Mouse (Mus musculus) olfactory bulb, adult 2 months (tissue): ENCODE results near the gene Sema5a.

Source experiments
- CTCF ChIP-seq: fragments of 200-500 bp; IDR thresholded peaks from 2 replicates; pipeline ENCODE4 v1.5.1; 2012; ENCODE audit warnings: low read depth, mild to moderate bottlenecking, low read length, moderate library complexity; ENCODE audit not compliant: insufficient read depth
- POLR2A ChIP-seq: fragments of 200-500 bp; IDR thresholded peaks from 2 replicates; pipeline ENCODE4 v1.6.1; 2012; ENCODE audit warnings: mild to moderate bottlenecking, low read depth, low read length, moderate library complexity; ENCODE audit not compliant: insufficient read depth

DNA sequence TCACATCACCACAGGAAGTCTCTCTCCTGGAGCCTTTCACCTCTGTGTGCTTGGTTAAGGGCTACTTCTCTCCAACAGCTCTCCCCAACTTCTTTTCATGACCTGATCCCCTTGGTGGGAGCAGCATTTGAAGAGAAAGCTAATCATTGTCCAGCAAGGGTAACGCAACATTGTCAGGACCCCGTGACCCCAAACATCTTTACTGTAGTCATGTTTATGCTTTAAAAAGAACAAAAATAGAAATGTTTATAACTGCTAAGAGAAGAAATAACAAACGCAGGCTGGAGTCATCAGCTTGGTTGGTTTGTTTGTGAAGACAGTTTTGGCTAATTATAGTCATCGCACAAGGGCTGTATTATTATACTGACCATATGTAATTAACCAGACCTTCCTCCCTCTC is 198.1 kb downstream of the Sema5a start:
- no peak for TF ChIP-seq POLR2A
- no peak for TF ChIP-seq CTCF
